8 mouse cellular contexts compared by ENCODE assay signal in the genomic region with DNA sequence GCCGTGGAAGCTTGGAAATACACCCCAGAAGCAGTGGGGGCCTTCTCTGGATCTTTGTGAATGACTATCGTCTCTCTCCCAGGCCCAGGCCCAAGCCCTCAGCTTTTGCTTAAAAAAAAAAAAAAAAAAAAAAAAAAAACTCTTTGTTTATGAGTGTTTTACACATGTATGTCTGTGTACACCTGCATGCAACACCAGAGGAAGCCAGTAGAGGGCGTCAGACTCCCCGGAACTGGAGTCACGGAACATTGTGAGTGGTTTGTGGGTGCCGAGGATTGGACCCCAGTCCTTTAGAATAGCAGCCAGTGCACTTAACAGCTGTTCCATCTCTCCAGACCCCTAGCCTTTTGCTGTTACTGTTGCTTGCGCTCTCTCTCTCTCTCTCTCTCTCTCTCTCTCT. TPM values are rescaled to one million over a fixed set of nuclear protein-coding genes. Genes with fewer than 3 reads are reported as not detected.
DNase-seq lines count a peak whose midpoint lies in the region; ATAC-seq lines count a peak whose summit lies in the region.

No protein-coding gene starts in this region.

- intact Hi-C loops in left cerebral cortex, postnatal 4 days (cut with DNase I) = no loop called here

- DNase-seq in left cerebral cortex, postnatal 4 days = peak; percentile 22
- DNase-seq in left cerebral cortex, adult 18-20 months (ENCODE audit: low spot score in 2 of 2) = no peak
- DNase-seq in embryo, embryonic 10.5 days (ENCODE audit: low spot score) = peak; percentile 58
- DNase-seq in gastrocnemius, adult 8-10 months (ENCODE audit: low spot score in 2 of 2) = no peak
- no peak for DNase-seq in gastrocnemius, postnatal 10 days
- DNase-seq in urinary bladder, postnatal 4 days (ENCODE audit: low spot score in 2 of 2) = no peak

- no peaks in the 10 kb centered on the region for H3K36me3 ChIP-seq in intestine, embryonic 16.5 days (ENCODE audit: control insufficient read depth, insufficient read depth, low read length)
- H3K36me3 ChIP-seq in neural tube, embryonic 14.5 days (ENCODE audit: control insufficient read depth, insufficient read depth, low read length) = no peaks in the 10 kb centered on the region

- WGBS in intestine, embryonic 16.5 days = 60% methylated on average over 7 of the region's 7 CpGs
- WGBS in neural tube, embryonic 14.5 days = 53% methylated on average over 7 of the region's 7 CpGs

- H3K9me3 ChIP-seq in intestine, embryonic 16.5 days (ENCODE audit: control insufficient read depth, low read length) = no peaks in the 10 kb centered on the region
- H3K9me3 ChIP-seq in neural tube, embryonic 14.5 days (ENCODE audit: control insufficient read depth, low read length) = no peaks in the 10 kb centered on the region

- H3K4me2 ChIP-seq in intestine, embryonic 16.5 days (ENCODE audit: low read depth, low read length) = 0 out of 2 replicates have a peak overlapping the region, but pooled peaks have one; percentile 14
- H3K4me2 ChIP-seq in neural tube, embryonic 14.5 days (ENCODE audit: low read depth, low read length) = 0 out of 2 replicates have a peak overlapping the region, but pooled peaks have one; percentile 14

- no peak overlapping the region for H3K4me3 ChIP-seq in intestine, embryonic 16.5 days (ENCODE audit: low read length)
- no peak overlapping the region for H3K4me3 ChIP-seq in neural tube, embryonic 14.5 days (ENCODE audit: low read depth, low read length)

- no peak for ATAC-seq in intestine, embryonic 16.5 days
- no peak for ATAC-seq in neural tube, embryonic 14.5 days (ENCODE audit: low read depth)

- peaks cover 11% of the 10 kb centered on the region; the same call in 1 of the 2 replicates for H3K4me1 ChIP-seq in intestine, embryonic 16.5 days (ENCODE audit: control insufficient read depth, insufficient read depth, low read length)
- 0 out of 2 replicates have a peak, but pooled peaks cover 4% of the 10 kb centered on the region for H3K4me1 ChIP-seq in neural tube, embryonic 14.5 days (ENCODE audit: control insufficient read depth, insufficient read depth, low read length)

- no peak overlapping the region for H3K27ac ChIP-seq in intestine, embryonic 16.5 days (ENCODE audit: low read length)
- H3K27ac ChIP-seq in neural tube, embryonic 14.5 days (ENCODE audit: low read depth, low read length) = no peak overlapping the region

- H3K27me3 ChIP-seq in intestine, embryonic 16.5 days (replicated peaks; ENCODE audit: control insufficient read depth, insufficient read depth, low read length) = no peaks in the 10 kb centered on the region
- H3K27me3 ChIP-seq in neural tube, embryonic 14.5 days (ENCODE audit: control insufficient read depth, insufficient read depth, low read length) = no peaks in the 10 kb centered on the region

- no peak overlapping the region for H3K9ac ChIP-seq in intestine, embryonic 16.5 days (ENCODE audit: low read depth, low read length)
- H3K9ac ChIP-seq in neural tube, embryonic 14.5 days (replicated peaks; ENCODE audit: low read depth, low read length) = no peak overlapping the region

RNA-seq across cellular contexts. Expression of a gene that starts 49.8 kb away (rescaled TPM):
- total RNA-seq in left cerebral cortex, postnatal 4 days (2021) = 10 to 100 TPM; 54.6 to 55.5 TPM
- total RNA-seq in left cerebral cortex, adult 18-20 months (2021) = 10 to 100 TPM; 45.5 to 48.7 TPM
- 16.2 and 18.7 TPM in 2 replicates for polyA plus RNA-seq in intestine, embryonic 16.5 days (2015; fragmentation: Nextera tagmentation; extraction: Ambion mirVana)
- polyA plus RNA-seq in neural tube, embryonic 14.5 days (2014; fragmentation: Nextera tagmentation; extraction: Ambion mirVana) = 38.9 and 41.4 TPM in 2 replicates
- 100 to 1,000 TPM in 2 of 4 experiments, 10 to 100 TPM in 2; 65.2 to 144 (median 96.6) TPM for total RNA-seq in gastrocnemius, adult 8-10 months (2022)
- total RNA-seq in gastrocnemius, postnatal 10 days (2021) = 10 to 100 TPM; 45.1 to 46.0 TPM

RNA-seq across cellular contexts. Expression of a gene that starts 50.5 kb away (rescaled TPM):
- 1 to 10 TPM; 1.3 to 1.4 TPM for total RNA-seq in left cerebral cortex, postnatal 4 days (2021)
- total RNA-seq in left cerebral cortex, adult 18-20 months (2021) = 1 to 10 TPM; 2.0 to 2.2 TPM
- 4.3 and 4.8 TPM in 2 replicates for polyA plus RNA-seq in intestine, embryonic 16.5 days (2015; fragmentation: Nextera tagmentation; extraction: Ambion mirVana)
- polyA plus RNA-seq in neural tube, embryonic 14.5 days (2014; fragmentation: Nextera tagmentation; extraction: Ambion mirVana) = 1.7 and 2.0 TPM in 2 replicates
- under 1 TPM; 0.51 to 0.80 (median 0.56) TPM for total RNA-seq in gastrocnemius, adult 8-10 months (2022)
- total RNA-seq in gastrocnemius, postnatal 10 days (2021) = 1 to 10 TPM in 1 of 2 experiments, under 1 TPM in 1; 0.92 to 1.9 TPM

Comparison
In these comparisons a context has a peak if more than half of its experiments do, and no peak if none do; other contexts are left out.
1. DNase-seq: peak in left cerebral cortex, postnatal 4 days (single experiment) and embryo, embryonic 10.5 days (single experiment); none in left cerebral cortex, adult 18-20 months (0 of 2), gastrocnemius, adult 8-10 months (0 of 2), gastrocnemius, postnatal 10 days (single experiment) and urinary bladder, postnatal 4 days (0 of 2).